Mouse (Mus musculus) WW6 (cell line): ENCODE measurements around the gene Treml1.
"Not testable (repeated sequence)": the region's sequence is repeated elsewhere in the genome, so short reads cannot be mapped to it uniquely, and the experiment has no call there.

Experiments
- DNase-seq: peaks from one replicate; pipeline ENCODE4 v3.0.0-alpha.2; 2013; ENCODE audit warnings: low read depth, low spot score

Gene Treml1

GRCm38 (mm10) chr17:48359616-48360015 is at the start of gene Treml1:
Gene Treml1 (plus strand): TSS chr17:48359916.
- no peak for DNase-seq

GRCm38 (mm10) chr17:48312124-48312523 is 47.6 kb upstream of the Treml1 start:
- DNase-seq, result no peak

- not testable (repeated sequence) for DNase-seq
Observed at GRCm38 (mm10) chr17:48315905-48316579, 43.7 kb upstream of the Treml1 start, which contains the start of gene B430306N03Rik. Gene B430306N03Rik (plus strand): TSS chr17:48316141.

- DNase-seq, result no peak
Observed at GRCm38 (mm10) chr17:48318686-48319085, 41.0 kb upstream of the Treml1 start.

- DNase-seq, result no peak
Observed at GRCm38 (mm10) chr17:48321279-48321678, 38.4 kb upstream of the Treml1 start.

GRCm38 (mm10) chr17:48323236-48323635 is 36.5 kb upstream of the Treml1 start:
- peak; percentile 31 for DNase-seq

GRCm38 (mm10) chr17:48324258-48324657 is 35.5 kb upstream of the Treml1 start:
- DNase-seq, result no peak

- DNase-seq, result no peak
Observed at GRCm38 (mm10) chr17:48325093-48325492, 34.6 kb upstream of the Treml1 start.

GRCm38 (mm10) chr17:48325638-48326037 is 34.1 kb upstream of the Treml1 start:
- DNase-seq, result no peak

- DNase-seq, result no peak
Observed at GRCm38 (mm10) chr17:48326656-48327055, 33.1 kb upstream of the Treml1 start.

GRCm38 (mm10) chr17:48332524-48332923 is 27.2 kb upstream of the Treml1 start:
- no peak for DNase-seq

GRCm38 (mm10) chr17:48334186-48334585 is 25.5 kb upstream of the Treml1 start:
- no peak for DNase-seq

GRCm38 (mm10) chr17:48336857-48337256 is 22.9 kb upstream of the Treml1 start:
- DNase-seq, result peak; percentile 36

GRCm38 (mm10) chr17:48340267-48340666 is 19.4 kb upstream of the Treml1 start:
- DNase-seq, result no peak

GRCm38 (mm10) chr17:48341947-48342346 is 17.8 kb upstream of the Treml1 start:
- DNase-seq, result no peak

GRCm38 (mm10) chr17:48343065-48343464 is 16.7 kb upstream of the Treml1 start:
- no peak for DNase-seq

GRCm38 (mm10) chr17:48345824-48346223 is 13.9 kb upstream of the Treml1 start:
- DNase-seq, result no peak

GRCm38 (mm10) chr17:48346231-48346630 is 13.5 kb upstream of the Treml1 start, which contains the start of gene Trem2:
Gene Trem2 (plus strand): TSS chr17:48346401.
- no peak for DNase-seq

- no peak for DNase-seq
Observed at GRCm38 (mm10) chr17:48346834-48347233, 12.9 kb upstream of the Treml1 start.

GRCm38 (mm10) chr17:48347287-48347686 is 12.4 kb upstream of the Treml1 start:
- no peak for DNase-seq

GRCm38 (mm10) chr17:48350681-48351193 is 9.0 kb upstream of the Treml1 start:
- no peak for DNase-seq

- not testable (repeated sequence) for DNase-seq
Observed at GRCm38 (mm10) chr17:48352976-48353375, 6.7 kb upstream of the Treml1 start.

GRCm38 (mm10) chr17:48355822-48356221 is 3.9 kb upstream of the Treml1 start:
- DNase-seq, result no peak
